Mouse (Mus musculus) thymus, postnatal 0 days (tissue): ENCODE data around the gene Hspb1. TPM values are rescaled to one million over a fixed set of nuclear protein-coding genes. Genes with fewer than 3 reads are reported as not detected.
A peak's percentile ranks its signal among the peaks of the same experiment; 100 is the strongest.

Source experiments
- DNase-seq: peaks from one replicate; pipeline ENCODE4 v3.0.0-alpha.2; 2015; ENCODE audit warnings: low spot score
- polyA plus RNA-seq: library from polyadenylated mRNA; unstranded; fragments of >200 nt; fragmentation: Nextera tagmentation; extraction: Ambion mirVana; gene quantifications from 2 replicates; pipeline ENCODE4 v1.2.1, GENCODE M21; 2015

The Hspb1 gene
- polyA plus RNA-seq, 1 experiment from 2014 or later, result 29.1 TPM

GRCm38 (mm10) chr5:135911633-135912220 is 24.0 kb downstream of the Hspb1 start:
- no peak for DNase-seq

- DNase-seq, result peak; percentile 21
Measured at GRCm38 (mm10) chr5:135913201-135913600, 25.5 kb downstream of the Hspb1 start.

- DNase-seq, result no peak
Measured at GRCm38 (mm10) chr5:135914156-135914555, 26.4 kb downstream of the Hspb1 start.

GRCm38 (mm10) chr5:135916051-135916565 is 28.4 kb downstream of the Hspb1 start:
- no peak for DNase-seq

GRCm38 (mm10) chr5:135916601-135917000 is 28.9 kb downstream of the Hspb1 start:
- no peak for DNase-seq

- DNase-seq, result no peak
Measured at GRCm38 (mm10) chr5:135917327-135918058, 29.8 kb downstream of the Hspb1 start.

- DNase-seq, result no peak
Measured at GRCm38 (mm10) chr5:135918059-135918437, 30.3 kb downstream of the Hspb1 start.

GRCm38 (mm10) chr5:135918593-135918992 is 30.9 kb downstream of the Hspb1 start:
- no peak for DNase-seq

GRCm38 (mm10) chr5:135919902-135920301 is 32.2 kb downstream of the Hspb1 start:
- DNase-seq, result no peak

GRCm38 (mm10) chr5:135923901-135924300 is 36.2 kb downstream of the Hspb1 start:
- DNase-seq, result no peak

GRCm38 (mm10) chr5:135929685-135930424 is 42.1 kb downstream of the Hspb1 start:
- no peak for DNase-seq

- DNase-seq, result no peak
Measured at GRCm38 (mm10) chr5:135931526-135931925, 43.8 kb downstream of the Hspb1 start.

GRCm38 (mm10) chr5:135932359-135932758 is 44.6 kb downstream of the Hspb1 start:
- DNase-seq, result no peak

- DNase-seq, result no peak
Measured at GRCm38 (mm10) chr5:135933222-135933899, 45.6 kb downstream of the Hspb1 start.

GRCm38 (mm10) chr5:135933900-135934441 is 46.3 kb downstream of the Hspb1 start:
- no peak for DNase-seq

- DNase-seq, result peak; percentile 96
Measured at GRCm38 (mm10) chr5:135934481-135935175, 46.9 kb downstream of the Hspb1 start, which contains the start of gene Ywhag. Gene Ywhag, minus strand, starts transcription at chr5:135934616.

GRCm38 (mm10) chr5:135935176-135935523 is 47.4 kb downstream of the Hspb1 start:
- DNase-seq, result no peak

- DNase-seq, result no peak
Measured at GRCm38 (mm10) chr5:135935641-135936190, 48.0 kb downstream of the Hspb1 start.
